Mouse (Mus musculus) megakaryocyte-erythroid progenitor cell, adult 5-6 weeks (primary cell): ENCODE results near the gene Fip1l1. TPM values are rescaled to one million over a fixed set of nuclear protein-coding genes. Genes with fewer than 3 reads are reported as not detected.

Experiments
- total RNA-seq, 2 experiments: library from RNA; stranded (forward) in 1 of 2; stranded (reverse) in 1 of 2; fragments of 200-1000, 215-1000 nt in 1 of 2; fragments of >200 nt in 1 of 2; fragmentation: Nextera tagmentation in 1 of 2; gene quantifications; 2 replicates each; pipeline ENCODE4 v1.2.3; 2014 to 2017

The Fip1l1 gene
- total RNA-seq, 2 experiments from 2014 or later, result 106 to 247 TPM

Other genes starting within 250 kb of the Fip1l1 start
- 20.9 and 30.1 TPM in 2 replicates for gene Scfd2, start 3.7 kb upstream of the Fip1l1 start, total RNA-seq (2014; fragmentation: Nextera tagmentation)
- gene Scfd2, start 3.7 kb upstream of the Fip1l1 start, total RNA-seq (2017), result 17.0 and 22.6 TPM in 2 replicates
- gene Lnx1, start 167.5 kb downstream of the Fip1l1 start, total RNA-seq (2014; fragmentation: Nextera tagmentation), result not detected in 2 replicates
- 0.05 TPM in 1 of 2 replicates, not detected in the other for gene Lnx1, start 167.5 kb downstream of the Fip1l1 start, total RNA-seq (2017)